ENCODE assay signal across 27 mouse cellular contexts in the genomic region with DNA sequence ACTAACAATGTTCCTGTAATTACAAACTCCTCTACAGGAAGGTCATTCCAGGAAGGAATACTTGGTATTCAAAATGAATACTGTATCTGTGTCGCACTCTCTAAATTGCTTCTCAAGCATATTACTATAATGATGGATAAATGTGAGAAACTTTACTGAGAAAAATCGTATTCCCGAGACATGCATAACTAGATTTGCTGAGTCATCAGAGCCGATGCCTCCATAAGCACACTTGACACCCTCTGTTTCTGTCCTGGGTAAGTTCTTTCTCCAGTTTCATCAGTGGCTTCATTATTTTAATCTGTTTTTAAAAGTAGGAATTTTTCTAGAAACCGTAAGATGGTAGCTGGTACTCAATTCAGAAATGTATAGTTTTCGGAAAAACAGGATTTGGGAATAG.
"Had no signal": no experiment of that assay in that cellular context is flagged by ENCODE, and none has a peak within 500 bp of the region (broad histone marks: within the 10 kb centered on the region; RNA-seq: fewer than 3 reads in every experiment).

No protein-coding gene starts in this region.

- H3K9me3 ChIP-seq: heart, embryonic 13.5 days; heart, embryonic 15.5 days; hindbrain, embryonic 13.5 days; hindbrain, embryonic 15.5 days; kidney, embryonic 15.5 days; limb, embryonic 13.5 days; limb, embryonic 15.5 days; liver, embryonic 12.5 days had no signal

- DNase-seq: gastrocnemius, postnatal 14 days; gastrocnemius, postnatal 36 days; heart, adult 11 months; heart, adult 2 months; heart, postnatal 14 days; heart, postnatal 36 days; kidney, adult 11 months; kidney, adult 2 months; kidney, adult 9 months; kidney, postnatal 14 days; kidney, postnatal 36 days; layer of hippocampus, adult 9-11 months; layer of hippocampus, postnatal 36 days; left cerebral cortex, postnatal 4 days had no signal

- H3K9ac ChIP-seq: heart, embryonic 13.5 days; heart, embryonic 15.5 days; hindbrain, embryonic 13.5 days; hindbrain, embryonic 15.5 days; kidney, embryonic 15.5 days; limb, embryonic 13.5 days; limb, embryonic 15.5 days; liver, embryonic 12.5 days; liver, embryonic 14.5 days had no signal

- H3K36me3 ChIP-seq: heart, embryonic 13.5 days; heart, embryonic 15.5 days; hindbrain, embryonic 13.5 days; hindbrain, embryonic 15.5 days; kidney, embryonic 15.5 days; limb, embryonic 13.5 days; limb, embryonic 15.5 days; liver, embryonic 12.5 days had no signal

- H3K4me3 ChIP-seq: heart, adult 2 months; heart, embryonic 13.5 days; heart, embryonic 15.5 days; hindbrain, embryonic 13.5 days; hindbrain, embryonic 15.5 days; kidney, embryonic 15.5 days; limb, embryonic 13.5 days; limb, embryonic 15.5 days; liver, embryonic 12.5 days had no signal

- H3K27ac ChIP-seq: heart, adult 2 months; heart, embryonic 13.5 days; heart, embryonic 15.5 days; hindbrain, embryonic 13.5 days; hindbrain, embryonic 15.5 days; hindbrain, postnatal 0 days; kidney, embryonic 15.5 days; kidney, postnatal 0 days; limb, embryonic 13.5 days; limb, embryonic 15.5 days; liver, embryonic 12.5 days; liver, embryonic 14.5 days had no signal

- H3K4me1 ChIP-seq: heart, embryonic 13.5 days; heart, embryonic 15.5 days; hindbrain, embryonic 13.5 days; hindbrain, embryonic 15.5 days; kidney, embryonic 15.5 days; limb, embryonic 13.5 days; limb, embryonic 15.5 days; liver, embryonic 12.5 days had no signal

- H3K27me3 ChIP-seq: heart, embryonic 13.5 days; heart, embryonic 15.5 days; hindbrain, embryonic 13.5 days; hindbrain, embryonic 15.5 days; kidney, embryonic 15.5 days; limb, embryonic 13.5 days; limb, embryonic 15.5 days; liver, embryonic 12.5 days had no signal

- ATAC-seq: hindbrain, postnatal 0 days; intestine, embryonic 16.5 days; liver, embryonic 12.5 days had no signal

- H3K4me2 ChIP-seq: heart, embryonic 11.5 days; heart, embryonic 13.5 days; heart, embryonic 15.5 days; hindbrain, embryonic 13.5 days; hindbrain, embryonic 15.5 days; kidney, embryonic 15.5 days; limb, embryonic 13.5 days; limb, embryonic 15.5 days; liver, embryonic 12.5 days had no signal
